Mouse (Mus musculus): Measurements from ENCODE around the gene Cadm1. TPM values are rescaled to one million over a fixed set of nuclear protein-coding genes. Genes with fewer than 3 reads are reported as not detected.

Cadm1 gene
- polyA plus RNA-seq, 1 experiment from 2014 or later: 105 TPM

DNA sequence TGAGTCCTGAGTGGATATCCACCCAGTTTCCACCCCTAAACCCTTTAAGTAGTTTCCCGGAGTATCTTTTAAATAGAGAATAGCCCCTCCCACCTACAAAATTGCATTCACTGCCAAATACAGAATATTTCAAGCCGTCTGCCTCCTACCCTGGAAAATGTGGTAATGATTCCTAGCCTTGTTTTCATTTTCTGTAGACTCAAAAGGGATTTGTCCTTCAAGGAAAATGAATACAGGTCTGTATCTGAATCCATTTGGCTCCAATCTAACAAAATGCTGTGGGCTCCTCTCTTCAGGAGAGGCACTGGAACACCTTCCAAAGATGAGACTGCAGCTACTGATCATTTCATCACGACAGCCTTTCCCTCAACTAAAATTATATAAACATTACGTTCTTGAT lies 271.3 kb downstream of the Cadm1 start:
- Histone ChIP-seq H3K9ac (ENCODE audit: low read length) (no peak overlapping the region), H3K9me3 (ENCODE audit: control insufficient read depth, low read length) (no peaks in the 10 kb centered on the region), H3K4me1 (replicated peaks; ENCODE audit: control insufficient read depth, insufficient read depth, low read length) (peaks cover 14% of the 10 kb centered on the region; the same call in 1 of the 2 replicates), H3K4me3 (ENCODE audit: low read depth, low read length) (no peak overlapping the region), H3K36me3 (ENCODE audit: control insufficient read depth, insufficient read depth, low read length) (no peaks in the 10 kb centered on the region), H3K27me3 (ENCODE audit: control insufficient read depth, insufficient read depth, low read length) (no peaks in the 10 kb centered on the region; the same call in 1 of the 2 replicates), H3K27ac (ENCODE audit: low read depth, low read length) (no peak overlapping the region), H3K4me2 (ENCODE audit: low read depth, low read length, severe bottlenecking) (no peak overlapping the region)
- no peak for ATAC-seq (replicated peaks; ENCODE audit: low FRiP score)
- DNase-seq (ENCODE audit: low spot score): no peak
- WGBS: 79% methylated on average over 4 of the region's 4 CpGs

DNA sequence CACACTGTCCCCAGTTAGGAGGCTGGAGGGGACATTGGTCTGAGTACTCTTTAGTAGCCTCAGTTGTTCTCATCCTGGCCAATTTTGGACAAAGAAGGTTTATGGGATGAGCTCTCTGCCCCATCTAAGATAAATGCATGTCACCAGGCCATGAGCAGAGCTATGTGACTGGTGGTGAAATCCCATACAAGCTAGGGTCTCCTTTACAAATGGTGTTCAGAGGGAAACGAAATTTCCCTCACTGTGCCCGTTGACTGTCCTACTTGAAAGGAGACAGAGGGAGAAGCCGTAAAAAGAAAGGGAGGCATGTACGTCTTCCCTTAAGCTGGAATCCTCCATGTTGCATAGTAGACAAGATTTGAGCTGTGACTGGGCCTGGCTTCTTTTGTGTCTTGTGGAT lies 272.6 kb downstream of the Cadm1 start:
- H3K9ac ChIP-seq (ENCODE audit: low read length): no peak overlapping the region
- ATAC-seq (replicated peaks; ENCODE audit: low FRiP score): no peak
- DNase-seq (ENCODE audit: low spot score): no peak
- H3K4me3 ChIP-seq (ENCODE audit: low read depth, low read length): no peak overlapping the region
- H3K36me3 ChIP-seq (ENCODE audit: control insufficient read depth, insufficient read depth, low read length): no peaks in the 10 kb centered on the region
- 67% methylated on average over 4 of the region's 4 CpGs for WGBS
- H3K27ac ChIP-seq (ENCODE audit: low read depth, low read length): no peak overlapping the region
- no peaks in the 10 kb centered on the region; the same call in 1 of the 2 replicates for H3K27me3 ChIP-seq (ENCODE audit: control insufficient read depth, insufficient read depth, low read length)
- H3K4me1 ChIP-seq (replicated peaks; ENCODE audit: control insufficient read depth, insufficient read depth, low read length): peaks cover 14% of the 10 kb centered on the region; the same call in 1 of the 2 replicates
- no peak overlapping the region for H3K4me2 ChIP-seq (ENCODE audit: low read depth, low read length, severe bottlenecking)
- H3K9me3 ChIP-seq (ENCODE audit: control insufficient read depth, low read length): no peaks in the 10 kb centered on the region

DNA sequence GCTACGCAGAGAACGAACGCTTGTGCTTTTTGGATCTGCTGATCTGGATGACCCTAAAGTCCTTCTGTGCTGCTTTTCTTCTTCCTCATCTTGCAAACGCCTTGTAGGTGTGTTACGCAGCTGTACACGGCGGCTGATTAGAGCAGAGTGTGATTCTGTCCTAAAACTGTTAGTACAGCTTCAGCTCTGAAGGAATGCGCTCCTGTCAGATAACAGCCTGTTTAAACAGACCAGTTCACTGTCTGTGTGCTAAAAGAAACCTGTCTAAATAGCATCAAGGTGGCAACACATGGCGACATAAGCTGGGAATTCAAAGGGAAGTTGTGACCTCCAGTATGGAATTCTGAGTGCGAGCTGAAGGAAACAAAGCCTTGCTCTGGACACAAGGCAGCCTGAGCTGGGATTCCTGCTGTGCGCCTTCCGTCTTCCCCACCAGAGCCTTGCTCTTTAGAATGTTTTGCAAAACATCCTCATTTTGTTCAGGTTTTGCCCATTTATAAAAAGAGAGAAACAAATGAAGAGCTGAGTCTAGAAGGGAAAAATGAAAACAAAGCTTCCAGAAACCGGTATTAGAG lies 273.6 kb downstream of the Cadm1 start:
- Histone ChIP-seq H3K27me3 (ENCODE audit: control insufficient read depth, insufficient read depth, low read length) (no peaks in the 10 kb centered on the region; the same call in 1 of the 2 replicates), H3K4me2 (ENCODE audit: low read depth, low read length, severe bottlenecking) (no peak overlapping the region), H3K36me3 (ENCODE audit: control insufficient read depth, insufficient read depth, low read length) (no peaks in the 10 kb centered on the region), H3K4me3 (ENCODE audit: low read depth, low read length) (no peak overlapping the region), H3K27ac (ENCODE audit: low read depth, low read length) (no peak overlapping the region), H3K9me3 (ENCODE audit: control insufficient read depth, low read length) (no peaks in the 10 kb centered on the region), H3K4me1 (replicated peaks; ENCODE audit: control insufficient read depth, insufficient read depth, low read length) (peaks cover 14% of the 10 kb centered on the region; the same call in 1 of the 2 replicates), H3K9ac (ENCODE audit: low read length) (no peak overlapping the region)
- DNase-seq (ENCODE audit: low spot score): no peak
- ATAC-seq (replicated peaks; ENCODE audit: low FRiP score): no peak
- WGBS: 29% methylated on average over 13 of the region's 13 CpGs

DNA sequence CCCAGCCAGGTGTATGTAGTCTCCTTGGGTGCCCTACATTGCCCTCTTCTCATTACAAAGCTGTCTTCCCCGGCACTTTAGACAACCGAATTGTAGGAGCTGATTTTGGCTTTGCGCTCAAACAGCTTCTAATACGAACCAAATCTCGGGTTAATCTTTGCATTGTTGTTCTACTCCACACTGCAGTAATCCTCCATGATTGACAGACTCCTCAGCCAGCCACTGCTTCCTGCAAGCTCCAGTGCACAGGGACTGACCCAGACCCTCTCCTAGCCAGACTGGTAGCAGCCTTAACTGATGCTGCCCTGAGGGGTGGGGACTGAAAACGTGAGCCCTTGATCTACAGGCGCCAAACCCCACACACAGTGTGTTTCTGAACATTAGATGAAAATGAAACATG lies 275.7 kb downstream of the Cadm1 start:
- DNase-seq (ENCODE audit: low spot score): peak; percentile 56
- no peaks in the 10 kb centered on the region for H3K36me3 ChIP-seq (ENCODE audit: control insufficient read depth, insufficient read depth, low read length)
- ATAC-seq (replicated peaks; ENCODE audit: low FRiP score): peak; percentile 61; the same call in 1 of the 2 replicates
- 19% methylated on average over 7 of the region's 7 CpGs for WGBS
- H3K4me1 ChIP-seq (replicated peaks; ENCODE audit: control insufficient read depth, insufficient read depth, low read length): peaks cover 14% of the 10 kb centered on the region; the same call in 1 of the 2 replicates
- H3K9me3 ChIP-seq (ENCODE audit: control insufficient read depth, low read length): no peaks in the 10 kb centered on the region
- H3K4me2 ChIP-seq (ENCODE audit: low read depth, low read length, severe bottlenecking): no peak overlapping the region
- no peak overlapping the region for H3K9ac ChIP-seq (ENCODE audit: low read length)
- H3K4me3 ChIP-seq (ENCODE audit: low read depth, low read length): no peak overlapping the region
- H3K27me3 ChIP-seq (ENCODE audit: control insufficient read depth, insufficient read depth, low read length): no peaks in the 10 kb centered on the region; the same call in 1 of the 2 replicates
- no peak overlapping the region for H3K27ac ChIP-seq (ENCODE audit: low read depth, low read length)

DNA sequence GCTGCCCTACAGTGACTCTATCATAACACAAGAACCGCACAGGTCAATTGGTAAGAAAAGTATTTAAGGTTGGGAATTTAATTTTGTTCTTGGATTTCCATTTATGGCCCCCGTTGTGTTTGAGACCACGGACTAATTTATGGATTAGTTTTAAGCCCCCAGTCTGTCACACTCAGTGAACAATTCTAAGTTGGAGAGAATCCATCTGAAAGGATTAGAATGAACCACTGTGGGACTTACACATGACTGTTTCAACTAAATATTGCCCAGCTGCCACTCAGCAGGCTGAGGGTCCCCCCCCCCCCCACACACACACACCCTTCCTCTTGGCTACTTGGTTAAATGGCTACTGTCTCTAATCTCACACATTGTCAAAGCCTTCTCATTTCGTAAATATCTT lies 295.7 kb downstream of the Cadm1 start:
- Histone ChIP-seq H3K4me2 (ENCODE audit: low read depth, low read length, severe bottlenecking) (no peak overlapping the region), H3K27ac (ENCODE audit: low read depth, low read length) (no peak overlapping the region)
- 59% methylated on average over 4 of the region's 4 CpGs for WGBS

DNA sequence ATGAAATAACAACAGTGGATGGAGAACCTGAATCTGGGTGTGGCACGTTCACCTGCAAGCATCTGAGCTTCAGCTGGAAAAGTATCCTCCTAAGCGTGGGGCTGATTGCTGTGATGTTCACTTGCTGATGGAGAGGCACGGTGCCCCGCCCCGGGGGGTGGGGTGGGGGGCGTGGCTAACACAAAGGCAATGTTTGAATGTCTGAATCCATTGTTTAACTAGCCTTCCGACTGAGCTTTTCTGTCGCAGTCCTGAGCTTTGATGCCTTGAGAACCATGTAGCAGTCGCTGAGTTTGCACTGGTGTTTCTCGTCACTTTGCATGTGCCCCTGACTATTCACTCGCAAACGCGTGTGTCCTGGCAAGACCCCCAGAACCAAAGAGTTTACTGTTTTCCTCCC lies 298.8 kb downstream of the Cadm1 start:
- Histone ChIP-seq H3K9ac (ENCODE audit: low read length) (0 out of 2 replicates have a peak overlapping the region, but pooled peaks have one; percentile 20), H3K27ac (ENCODE audit: low read depth, low read length) (no peak overlapping the region), H3K4me3 (ENCODE audit: low read depth, low read length) (no peak overlapping the region), H3K27me3 (ENCODE audit: control insufficient read depth, insufficient read depth, low read length) (no peaks in the 10 kb centered on the region), H3K4me2 (ENCODE audit: low read depth, low read length, severe bottlenecking) (peak overlapping the region; percentile 18; the same call in 1 of the 2 replicates), H3K4me1 (replicated peaks; ENCODE audit: control insufficient read depth, insufficient read depth, low read length) (peaks cover 15% of the 10 kb centered on the region), H3K9me3 (ENCODE audit: control insufficient read depth, low read length) (no peaks in the 10 kb centered on the region), H3K36me3 (ENCODE audit: control insufficient read depth, insufficient read depth, low read length) (no peaks in the 10 kb centered on the region)
- DNase-seq (ENCODE audit: low spot score) (no peak), ATAC-seq (replicated peaks; ENCODE audit: low FRiP score) (no peak)
- 9% methylated on average over 13 of the region's 13 CpGs for WGBS

More for the DNA sequence above, 295.7 kb downstream of the Cadm1 start:
- ATAC-seq (replicated peaks; ENCODE audit: low FRiP score) (no peak), DNase-seq (ENCODE audit: low spot score) (no peak)
- no peaks in the 10 kb centered on the region for H3K9me3 ChIP-seq (ENCODE audit: control insufficient read depth, low read length)
- H3K4me1 ChIP-seq (replicated peaks; ENCODE audit: control insufficient read depth, insufficient read depth, low read length): peaks cover 12% of the 10 kb centered on the region
- no peaks in the 10 kb centered on the region for H3K27me3 ChIP-seq (ENCODE audit: control insufficient read depth, insufficient read depth, low read length)
- no peak overlapping the region for H3K4me3 ChIP-seq (ENCODE audit: low read depth, low read length)
- H3K9ac ChIP-seq (ENCODE audit: low read length): no peak overlapping the region
- no peaks in the 10 kb centered on the region for H3K36me3 ChIP-seq (ENCODE audit: control insufficient read depth, insufficient read depth, low read length)

DNA sequence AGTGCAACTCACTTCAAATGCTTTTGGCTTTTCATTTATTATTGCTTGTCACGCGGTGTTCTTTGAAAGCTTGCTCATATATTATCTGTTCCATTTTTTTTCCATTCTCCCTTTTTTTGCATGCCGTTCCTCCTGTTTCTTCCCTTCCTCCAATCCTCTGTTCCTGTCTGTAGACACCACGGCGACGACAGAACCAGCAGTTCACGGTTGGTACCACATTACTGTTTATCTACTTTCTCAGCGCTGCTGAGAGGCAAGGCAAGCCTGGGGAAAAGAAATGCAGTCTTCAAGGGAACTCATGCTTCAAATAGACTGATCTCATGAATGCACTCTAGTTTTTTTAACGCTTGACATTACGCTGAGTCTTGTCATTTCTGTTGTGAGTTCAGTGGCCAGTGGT lies 299.2 kb downstream of the Cadm1 start:
- H3K27me3 ChIP-seq (ENCODE audit: control insufficient read depth, insufficient read depth, low read length): no peaks in the 10 kb centered on the region
- no peak for ATAC-seq (replicated peaks; ENCODE audit: low FRiP score)
- 0 out of 2 replicates have a peak overlapping the region, but pooled peaks have one; percentile 20 for H3K9ac ChIP-seq (ENCODE audit: low read length)
- WGBS: 54% methylated on average over 10 of the region's 10 CpGs
- H3K4me3 ChIP-seq (ENCODE audit: low read depth, low read length): no peak overlapping the region
- no peak for DNase-seq (ENCODE audit: low spot score)
- no peaks in the 10 kb centered on the region for H3K36me3 ChIP-seq (ENCODE audit: control insufficient read depth, insufficient read depth, low read length)
- H3K4me2 ChIP-seq (ENCODE audit: low read depth, low read length, severe bottlenecking): peak overlapping the region; percentile 18; the same call in 1 of the 2 replicates
- no peaks in the 10 kb centered on the region for H3K9me3 ChIP-seq (ENCODE audit: control insufficient read depth, low read length)
- no peak overlapping the region for H3K27ac ChIP-seq (ENCODE audit: low read depth, low read length)
- peaks cover 15% of the 10 kb centered on the region for H3K4me1 ChIP-seq (replicated peaks; ENCODE audit: control insufficient read depth, insufficient read depth, low read length)

DNA sequence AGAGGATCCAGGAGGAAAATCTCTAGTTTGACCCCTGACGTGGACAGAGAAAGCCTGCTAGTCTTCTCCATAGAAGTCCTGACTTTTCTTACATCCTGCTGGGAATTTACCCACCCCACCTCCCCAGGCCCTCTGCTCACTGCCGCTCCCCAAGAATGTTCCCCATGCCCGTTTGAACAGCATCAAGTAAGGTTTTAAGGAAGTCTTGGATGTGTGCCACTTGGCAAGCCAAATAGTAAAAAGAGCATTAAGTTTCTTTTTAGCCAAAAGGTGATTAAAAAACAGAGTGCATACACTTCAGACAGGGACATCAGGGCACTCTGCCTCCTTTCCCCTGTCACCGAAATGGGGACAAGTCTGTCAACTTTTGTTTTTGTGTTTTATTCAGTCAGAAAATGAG lies 299.9 kb downstream of the Cadm1 start:
- Histone ChIP-seq H3K9ac (ENCODE audit: low read length) (no peak overlapping the region), H3K4me2 (ENCODE audit: low read depth, low read length, severe bottlenecking) (no peak overlapping the region), H3K27me3 (ENCODE audit: control insufficient read depth, insufficient read depth, low read length) (no peaks in the 10 kb centered on the region)

DNA sequence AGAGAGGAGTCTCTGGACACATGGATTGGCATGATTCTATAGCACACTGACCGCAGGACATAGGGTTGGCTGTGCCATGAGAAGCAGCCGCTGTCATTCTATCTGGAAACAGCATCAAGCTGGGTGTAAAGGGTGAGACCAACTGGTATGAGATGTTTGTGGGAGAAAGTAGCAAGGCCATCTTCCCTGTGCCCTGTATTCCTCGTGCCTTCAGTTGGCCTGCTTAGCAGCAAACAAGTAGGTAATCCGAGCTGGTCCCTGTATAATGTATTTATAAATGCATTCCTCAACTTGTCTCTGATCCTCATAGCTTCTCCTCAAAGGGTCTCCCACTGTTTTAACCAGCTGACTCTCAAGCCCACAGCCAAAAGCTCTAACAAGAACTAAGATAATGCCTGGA lies 301.4 kb downstream of the Cadm1 start:
- Histone ChIP-seq H3K4me3 (ENCODE audit: low read depth, low read length) (no peak overlapping the region), H3K9ac (ENCODE audit: low read length) (no peak overlapping the region), H3K27me3 (ENCODE audit: control insufficient read depth, insufficient read depth, low read length) (no peaks in the 10 kb centered on the region), H3K4me1 (replicated peaks; ENCODE audit: control insufficient read depth, insufficient read depth, low read length) (peaks cover 11% of the 10 kb centered on the region; the same call in 1 of the 2 replicates), H3K36me3 (ENCODE audit: control insufficient read depth, insufficient read depth, low read length) (no peaks in the 10 kb centered on the region), H3K4me2 (ENCODE audit: low read depth, low read length, severe bottlenecking) (no peak overlapping the region), H3K9me3 (ENCODE audit: control insufficient read depth, low read length) (no peaks in the 10 kb centered on the region), H3K27ac (ENCODE audit: low read depth, low read length) (no peak overlapping the region)
- DNase-seq (ENCODE audit: low spot score) (no peak), ATAC-seq (replicated peaks; ENCODE audit: low FRiP score) (no peak)
- 61% methylated on average over 4 of the region's 4 CpGs for WGBS

More for the DNA sequence above, 299.9 kb downstream of the Cadm1 start:
- 54% methylated on average over 4 of the region's 4 CpGs for WGBS
- Histone ChIP-seq H3K36me3 (ENCODE audit: control insufficient read depth, insufficient read depth, low read length) (no peaks in the 10 kb centered on the region), H3K4me3 (ENCODE audit: low read depth, low read length) (no peak overlapping the region), H3K27ac (ENCODE audit: low read depth, low read length) (no peak overlapping the region), H3K4me1 (replicated peaks; ENCODE audit: control insufficient read depth, insufficient read depth, low read length) (peaks cover 15% of the 10 kb centered on the region), H3K9me3 (ENCODE audit: control insufficient read depth, low read length) (no peaks in the 10 kb centered on the region)
- DNase-seq (ENCODE audit: low spot score) (no peak), ATAC-seq (replicated peaks; ENCODE audit: low FRiP score) (no peak)

Measured in forebrain, embryonic 11.5 days (tissue).